Mouse (Mus musculus) MEL (cell line): ENCODE data around the gene Lbh. TPM values are rescaled to one million over a fixed set of nuclear protein-coding genes. Genes with fewer than 3 reads are reported as not detected.

Experiments used
- DNase-seq: peaks from one replicate; pipeline ENCODE4 v3.0.0; 2011; ENCODE audit warnings: low read depth, low spot score
- H3K27ac ChIP-seq: 2 replicates; pipeline ENCODE4 v1.5.1; 2012; ENCODE audit warnings: low read depth, mild to moderate bottlenecking, control low read depth, low read length, moderate library complexity; ENCODE audit not compliant: control insufficient read depth
- H3K27me3 ChIP-seq, 2 experiments: fragments of 150-350 bp in 1 of 2; sonication (generic) in 1 of 2; 2 replicates each; pipeline ENCODE4 v1.6.1; 2012; ENCODE audit warnings: low read length in 2 of 2, mild to moderate bottlenecking in 2 of 2, improper control_type of control experiment in 1 of 2, moderate library complexity in 1 of 2; ENCODE audit not compliant: insufficient read depth in 2 of 2, control insufficient read depth in 1 of 2
- H3K36me3 ChIP-seq, 2 experiments: 2 replicates each; pipeline ENCODE4 v1.6.1; 2012 to 2014; ENCODE audit warnings: low read length in 2 of 2, improper control_type of control experiment in 1 of 2, inconsistent platforms in 1 of 2, mild to moderate bottlenecking in 1 of 2; ENCODE audit not compliant: insufficient read depth in 2 of 2, control insufficient read depth in 1 of 2
- H3K4me1 ChIP-seq, 2 experiments: fragments of 150-350 bp in 1 of 2; sonication (generic) in 1 of 2; 2 replicates each; pipeline ENCODE4 v1.6.1; 2012; ENCODE audit warnings: low read length in 2 of 2, improper control_type of control experiment in 1 of 2, mild to moderate bottlenecking in 1 of 2; ENCODE audit not compliant: insufficient read depth in 2 of 2, control insufficient read depth in 1 of 2
- H3K4me3 ChIP-seq, 2 experiments: fragments of 150-350 bp in 1 of 2; sonication (generic) in 1 of 2; 2 replicates each; pipeline ENCODE4 v1.5.1; 2012; ENCODE audit warnings: low read depth in 2 of 2, low read length in 2 of 2, mild to moderate bottlenecking in 2 of 2, moderate library complexity in 2 of 2, control low read depth in 1 of 2, improper control_type of control experiment in 1 of 2; ENCODE audit not compliant: control insufficient read depth in 1 of 2, insufficient read depth in 1 of 2
- H3K79me2 ChIP-seq: 2 replicates; pipeline ENCODE4 v1.6.1; 2012; ENCODE audit warnings: mild to moderate bottlenecking, low read length, moderate library complexity; ENCODE audit not compliant: control insufficient read depth, poor library complexity, insufficient read depth
- H3K9ac ChIP-seq: 2 replicates; pipeline ENCODE4 v1.6.1; 2012; ENCODE audit warnings: low read depth, mild to moderate bottlenecking, control low read depth, low read length, moderate library complexity; ENCODE audit not compliant: control insufficient read depth, poor library complexity, severe bottlenecking
- H3K9me3 ChIP-seq: fragments of 150-350 bp; sonication (generic); replicated peaks from 2 replicates; pipeline ENCODE4 v1.6.1; 2012; ENCODE audit warnings: mild to moderate bottlenecking, low read length, improper control_type of control experiment, moderate library complexity; ENCODE audit not compliant: insufficient read depth
- CHD2 ChIP-seq: IDR thresholded peaks from 2 replicates; pipeline ENCODE4 v1.6.1; 2011; ENCODE audit warnings: low read length, improper control_type of control experiment
- ELF1 ChIP-seq: IDR thresholded peaks from 2 replicates; pipeline ENCODE4 v1.6.1; 2014; ENCODE audit warnings: low read depth, mild to moderate bottlenecking, inconsistent platforms, low read length, improper control_type of control experiment, moderate library complexity
- EP300 ChIP-seq, 2 experiments: IDR thresholded peaks; 2 replicates each; pipeline ENCODE4 v1.6.1; 2011; ENCODE audit warnings: improper control_type of control experiment in 2 of 2, low read length in 2 of 2, low read depth in 1 of 2, mild to moderate bottlenecking in 1 of 2
- HCFC1 ChIP-seq: IDR thresholded peaks from 2 replicates; pipeline ENCODE4 v1.6.1; 2012; ENCODE audit warnings: low read depth, mild to moderate bottlenecking, inconsistent platforms, low read length, improper control_type of control experiment, moderate library complexity
- KAT2A ChIP-seq: conservative IDR thresholded peaks from 2 replicates; pipeline ENCODE4 v1.6.1; 2012; ENCODE audit warnings: low read depth, low read length, improper control_type of control experiment, inconsistent platforms
- MAX ChIP-seq: IDR thresholded peaks from 2 replicates; pipeline ENCODE4 v1.6.1; 2011; ENCODE audit warnings: low read length, improper control_type of control experiment
- MAZ ChIP-seq: IDR thresholded peaks from 2 replicates; pipeline ENCODE4 v1.6.1; 2012; ENCODE audit warnings: low read depth, mild to moderate bottlenecking, inconsistent platforms, low read length, improper control_type of control experiment
- POLR2AphosphoS2 ChIP-seq: IDR thresholded peaks from 2 replicates; pipeline ENCODE4 v1.6.1; 2011; ENCODE audit warnings: low read length, improper control_type of control experiment
- RAD21 ChIP-seq: IDR thresholded peaks from 2 replicates; pipeline ENCODE4 v1.6.1; 2011; ENCODE audit warnings: mild to moderate bottlenecking, low read depth, low read length, improper control_type of control experiment
- RCOR1 ChIP-seq: IDR thresholded peaks from 2 replicates; pipeline ENCODE4 v1.6.1; 2012; ENCODE audit warnings: low read depth, mild to moderate bottlenecking, inconsistent platforms, low read length, improper control_type of control experiment
- SIN3A ChIP-seq: IDR thresholded peaks from 2 replicates; pipeline ENCODE4 v1.6.1; 2012; ENCODE audit warnings: low read length, improper control_type of control experiment, inconsistent platforms
- SMC3 ChIP-seq: IDR thresholded peaks from 2 replicates; pipeline ENCODE4 v1.6.1; 2011; ENCODE audit warnings: low read depth, low read length, improper control_type of control experiment
- TAL1 ChIP-seq: IDR thresholded peaks from 2 replicates; pipeline ENCODE4 v1.6.1; 2012; ENCODE audit warnings: mild to moderate bottlenecking, inconsistent platforms, low read length, moderate library complexity, mixed read lengths
- TBP ChIP-seq: IDR thresholded peaks from 2 replicates; pipeline ENCODE4 v1.8.0; 2011; ENCODE audit warnings: low read depth, low read length, improper control_type of control experiment
- UBTF ChIP-seq: IDR thresholded peaks from 2 replicates; pipeline ENCODE4 v1.6.1; 2012; ENCODE audit warnings: low read depth, mild to moderate bottlenecking, inconsistent platforms, low read length, improper control_type of control experiment, moderate library complexity, borderline replicate concordance; ENCODE audit not compliant: insufficient read depth
- USF1 ChIP-seq: IDR thresholded peaks from 2 replicates; pipeline ENCODE4 v1.6.1; 2014; ENCODE audit warnings: low read depth, mild to moderate bottlenecking, inconsistent platforms, low read length, improper control_type of control experiment, moderate library complexity
- ZMIZ1 ChIP-seq: IDR thresholded peaks from 2 replicates; pipeline ENCODE4 v1.6.1; 2012; ENCODE audit warnings: low read depth, mild to moderate bottlenecking, inconsistent platforms, low read length, improper control_type of control experiment, moderate library complexity
- polyA plus RNA-seq, 2 experiments: library from polyadenylated mRNA; stranded (reverse) in 1 of 2; unstranded in 1 of 2; fragments of >175 nt in 1 of 2; fragments of >200 nt in 1 of 2; gene quantifications; 2 replicates each; pipeline versions ENCODE4 v1.2.1 to v1.2.4; 2012; ENCODE audit warnings: low replicate concordance in 2 of 2, low read depth in 1 of 2; ENCODE audit not compliant: insufficient read length in 2 of 2, insufficient read depth in 1 of 2, missing spikeins in 1 of 2
- total RNA-seq: library from RNA; depleted of rRNA; stranded (reverse); fragments of 300-350 nt; gene quantifications from 2 replicates; pipeline ENCODE4 v1.2.3, GENCODE M21; 2012

Gene Lbh
- total and polyA plus RNA-seq, 3 experiments, result not detected

GRCm38 (mm10) chr17:72920971-72921370, 2.9 kb downstream of the Lbh start:
- Histone ChIP-seq H3K27me3 (no peaks in the 10 kb centered on the region), H3K4me3 (no peak overlapping the region), H3K27ac (no peak overlapping the region), H3K9ac (no peak overlapping the region), H3K36me3 (no peaks in the 10 kb centered on the region), H3K9me3 (no peaks in the 10 kb centered on the region), H3K4me1 (no peaks in the 10 kb centered on the region), H3K79me2 (no peaks in the 10 kb centered on the region)
- TF ChIP-seq ELF1, result no peak
- TF ChIP-seq HCFC1, result no peak
- TF ChIP-seq RCOR1, result no peak
- TF ChIP-seq SMC3, result no peak
- TF ChIP-seq TBP, result no peak
- TF ChIP-seq CHD2, result no peak
- TF ChIP-seq POLR2AphosphoS2, result no peak
- TF ChIP-seq SIN3A, result no peak
- TF ChIP-seq MAZ, result no peak
- DNase-seq, result no peak

- TF ChIP-seq ZMIZ1, result no peak
- TF ChIP-seq MAX, result no peak
- no peak for TF ChIP-seq MAZ
- no peak for TF ChIP-seq UBTF
- TF ChIP-seq SIN3A, result no peak
- TF ChIP-seq EP300 (IDR thresholded peaks at IDR 0.05; ENCODE audit: low read depth in 1 of 2, low read length in 2 of 2), result no peak
- TF ChIP-seq TAL1, result no peak
- no peaks in the 10 kb centered on the region for H3K27me3 ChIP-seq
- no peaks in the 10 kb centered on the region for H3K36me3 ChIP-seq
- H3K4me3 ChIP-seq, result no peak overlapping the region
- H3K27ac ChIP-seq, result no peak overlapping the region
- no peaks in the 10 kb centered on the region for H3K9me3 ChIP-seq
- no peak overlapping the region for H3K9ac ChIP-seq
- H3K79me2 ChIP-seq, result no peaks in the 10 kb centered on the region
- DNase-seq, result no peak
- H3K4me1 ChIP-seq, result no peaks in the 10 kb centered on the region
Observed at GRCm38 (mm10) chr17:72922206-72922605, 4.1 kb downstream of the Lbh start.

GRCm38 (mm10) chr17:72923283-72923682, 5.2 kb downstream of the Lbh start:
- H3K4me3 ChIP-seq, result no peak overlapping the region
- no peaks in the 10 kb centered on the region for H3K4me1 ChIP-seq
- no peaks in the 10 kb centered on the region for H3K9me3 ChIP-seq
- no peak overlapping the region for H3K27ac ChIP-seq
- TF ChIP-seq KAT2A, result no peak
- no peak for TF ChIP-seq ZMIZ1
- no peak for TF ChIP-seq USF1
- no peak for TF ChIP-seq RAD21
- no peaks in the 10 kb centered on the region for H3K27me3 ChIP-seq
- DNase-seq, result no peak
- no peaks in the 10 kb centered on the region for H3K36me3 ChIP-seq
- H3K9ac ChIP-seq, result no peak overlapping the region
- no peaks in the 10 kb centered on the region for H3K79me2 ChIP-seq
